Mouse (Mus musculus): Measurements from ENCODE around the gene Pmpca. TPM values are rescaled to one million over a fixed set of nuclear protein-coding genes. Genes with fewer than 3 reads are reported as not detected.

Pmpca gene
- polyA plus RNA-seq, 1 experiment from 2014 or later = 81.6 TPM

DNA sequence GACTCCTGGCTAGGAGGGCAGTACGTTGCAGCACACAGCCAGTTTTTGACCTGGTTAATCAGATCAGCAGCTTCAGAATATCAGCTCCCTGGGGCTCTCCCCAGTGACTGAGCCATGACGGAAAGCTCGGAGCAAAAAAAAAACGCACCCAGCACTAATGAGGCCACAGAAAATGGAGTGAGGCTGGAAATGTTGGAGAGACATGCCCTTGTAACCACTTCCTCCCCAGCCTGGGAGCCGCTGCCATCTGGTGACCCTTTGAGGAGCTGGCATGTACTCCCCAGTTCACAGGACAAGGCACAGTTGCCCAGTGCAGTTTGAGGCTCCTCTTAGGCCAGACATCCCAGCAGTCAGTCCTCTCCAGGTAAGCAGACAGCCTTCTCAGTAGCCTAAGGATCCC lies 21.0 kb downstream of the Pmpca start:
- Histone ChIP-seq H3K36me3 (replicated peaks; ENCODE audit: control insufficient read depth, insufficient read depth) (peaks cover 68% of the 10 kb centered on the region), H3K9ac (no peak overlapping the region), H3K4me2 (replicated peaks) (no peak overlapping the region), H3K4me3 (replicated peaks; ENCODE audit: low read length) (no peak overlapping the region), H3K27me3 (ENCODE audit: control insufficient read depth, insufficient read depth, low read length) (no peaks in the 10 kb centered on the region), H3K27ac (no peak overlapping the region), H3K9me3 (ENCODE audit: control insufficient read depth, low read length) (no peaks in the 10 kb centered on the region), H3K4me1 (replicated peaks; ENCODE audit: control insufficient read depth, insufficient read depth, low read length) (peaks cover 35% of the 10 kb centered on the region)
- DNase-seq (ENCODE audit: low spot score) = no peak
- ATAC-seq (ENCODE audit: low FRiP score) = no peak
- WGBS = 67% methylated on average over 5 of the region's 5 CpGs

DNA sequence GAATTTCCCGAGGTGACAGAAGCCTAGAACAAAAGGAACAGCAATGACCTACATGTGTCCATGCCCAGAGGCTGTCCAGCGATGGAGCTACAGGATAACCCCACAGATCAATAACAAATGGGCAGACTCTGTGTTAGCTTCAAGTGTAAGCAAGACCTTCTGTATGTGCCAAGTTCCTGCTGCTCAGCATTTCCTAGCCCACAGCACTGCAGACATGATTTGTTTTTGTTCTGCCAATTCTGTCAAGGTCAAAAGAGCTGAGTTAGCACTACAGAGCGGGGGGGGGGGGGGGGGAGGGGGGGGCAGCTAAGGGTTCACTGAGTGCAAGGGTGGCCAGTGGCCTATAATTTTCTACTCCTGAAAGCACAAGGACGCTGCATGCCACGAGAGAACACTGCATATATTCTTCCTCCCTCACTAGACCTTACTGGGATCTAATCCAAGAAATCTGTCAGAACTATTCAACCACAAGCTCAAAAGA lies 21.8 kb downstream of the Pmpca start:
- Histone ChIP-seq H3K4me3 (replicated peaks; ENCODE audit: low read length) (no peak overlapping the region), H3K9ac (no peak overlapping the region), H3K36me3 (replicated peaks; ENCODE audit: control insufficient read depth, insufficient read depth) (peaks cover 77% of the 10 kb centered on the region), H3K27ac (no peak overlapping the region), H3K4me2 (replicated peaks) (no peak overlapping the region), H3K4me1 (replicated peaks; ENCODE audit: control insufficient read depth, insufficient read depth, low read length) (peaks cover 27% of the 10 kb centered on the region), H3K27me3 (ENCODE audit: control insufficient read depth, insufficient read depth, low read length) (no peaks in the 10 kb centered on the region), H3K9me3 (ENCODE audit: control insufficient read depth, low read length) (no peaks in the 10 kb centered on the region)
- DNase-seq (ENCODE audit: low spot score) (no peak), ATAC-seq (ENCODE audit: low FRiP score) (no peak)
- WGBS = 65% methylated on average over 4 of the region's 5 CpGs

DNA sequence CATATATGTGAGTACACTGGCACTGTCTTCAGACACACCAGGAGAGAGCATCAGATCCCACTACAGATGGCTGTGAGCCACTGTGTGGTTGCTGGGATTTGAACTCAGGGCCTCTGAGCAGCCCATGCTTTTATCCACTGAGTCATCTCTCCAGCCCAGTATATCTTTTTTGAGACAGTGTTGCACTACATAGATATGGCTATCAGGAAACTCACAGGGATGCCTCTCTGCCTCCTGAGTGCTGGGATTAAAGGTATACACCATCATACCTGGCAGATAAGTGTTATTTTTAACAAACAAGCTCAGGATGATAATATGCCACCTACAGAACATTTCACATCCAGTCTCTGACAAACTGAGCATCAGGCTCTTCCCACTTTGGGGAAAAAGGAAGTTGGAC lies 27.9 kb downstream of the Pmpca start:
- ATAC-seq (ENCODE audit: low FRiP score) = no peak
- Histone ChIP-seq H3K4me3 (replicated peaks; ENCODE audit: low read length) (no peak overlapping the region), H3K27me3 (ENCODE audit: control insufficient read depth, insufficient read depth, low read length) (no peaks in the 10 kb centered on the region), H3K36me3 (replicated peaks; ENCODE audit: control insufficient read depth, insufficient read depth) (peaks cover 99% of the 10 kb centered on the region), H3K9me3 (ENCODE audit: control insufficient read depth, low read length) (no peaks in the 10 kb centered on the region), H3K4me1 (replicated peaks; ENCODE audit: control insufficient read depth, insufficient read depth, low read length) (no peaks in the 10 kb centered on the region), H3K9ac (no peak overlapping the region), H3K4me2 (replicated peaks) (no peak overlapping the region), H3K27ac (no peak overlapping the region)
- no peak for DNase-seq (ENCODE audit: low spot score)

DNA sequence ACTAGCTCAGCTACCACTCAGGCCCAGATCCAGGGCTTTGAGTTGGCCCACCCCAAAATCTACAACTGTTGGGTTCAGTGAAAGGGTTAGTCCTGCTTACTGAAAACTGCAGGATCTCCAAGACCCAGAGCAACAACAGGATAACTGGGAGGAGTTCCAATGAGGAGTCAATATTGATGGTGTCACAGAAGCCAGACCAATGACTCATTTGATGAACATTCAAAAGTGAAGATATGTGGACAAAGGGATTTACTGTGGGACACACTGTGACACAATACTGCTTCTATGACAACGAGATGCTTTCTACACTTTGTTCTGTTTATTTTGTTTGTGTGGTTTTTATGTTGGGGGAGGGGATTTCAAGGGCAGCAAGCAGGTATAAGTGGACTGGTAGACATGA lies 29.0 kb downstream of the Pmpca start:
- Histone ChIP-seq H3K9me3 (ENCODE audit: control insufficient read depth, low read length) (no peaks in the 10 kb centered on the region), H3K9ac (no peak overlapping the region), H3K4me1 (replicated peaks; ENCODE audit: control insufficient read depth, insufficient read depth, low read length) (no peaks in the 10 kb centered on the region), H3K27me3 (ENCODE audit: control insufficient read depth, insufficient read depth, low read length) (no peaks in the 10 kb centered on the region), H3K36me3 (replicated peaks; ENCODE audit: control insufficient read depth, insufficient read depth) (peaks cover 99% of the 10 kb centered on the region), H3K27ac (no peak overlapping the region), H3K4me2 (replicated peaks) (no peak overlapping the region), H3K4me3 (replicated peaks; ENCODE audit: low read length) (no peak overlapping the region)
- 94% methylated on average over 1 of the region's 1 CpGs for WGBS
- no peak for DNase-seq (ENCODE audit: low spot score)
- no peak for ATAC-seq (ENCODE audit: low FRiP score)

DNA sequence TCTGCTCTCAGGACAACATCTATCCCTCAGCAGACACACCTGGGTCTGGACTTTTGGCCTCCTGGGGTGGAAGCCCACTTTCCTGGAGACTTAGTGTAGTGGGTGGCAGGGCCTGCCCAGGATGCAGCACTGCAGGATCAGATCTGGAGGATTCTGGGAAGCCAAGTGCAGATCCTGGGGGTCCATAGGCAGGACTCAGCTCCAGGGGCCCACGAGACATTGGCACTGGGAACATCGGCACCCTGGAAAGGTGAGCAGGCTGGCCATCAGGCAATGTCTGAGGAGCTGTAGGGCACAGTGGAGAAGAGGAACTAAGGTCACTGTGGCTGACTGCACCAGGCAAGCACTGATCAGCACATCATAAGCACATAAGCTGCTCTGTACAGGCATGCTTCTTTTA lies 32.8 kb downstream of the Pmpca start:
- 97% methylated on average over 2 of the region's 2 CpGs for WGBS
- no peak overlapping the region for H3K4me3 ChIP-seq (replicated peaks; ENCODE audit: low read length)
- DNase-seq (ENCODE audit: low spot score) (no peak), ATAC-seq (ENCODE audit: low FRiP score) (no peak)
- no peak overlapping the region for H3K27ac ChIP-seq
- no peaks in the 10 kb centered on the region for H3K9me3 ChIP-seq (ENCODE audit: control insufficient read depth, low read length)
- H3K36me3 ChIP-seq (replicated peaks; ENCODE audit: control insufficient read depth, insufficient read depth) = peaks cover 99% of the 10 kb centered on the region
- no peak overlapping the region for H3K4me2 ChIP-seq (replicated peaks)
- H3K27me3 ChIP-seq (ENCODE audit: control insufficient read depth, insufficient read depth, low read length) = no peaks in the 10 kb centered on the region
- no peak overlapping the region for H3K9ac ChIP-seq
- no peaks in the 10 kb centered on the region for H3K4me1 ChIP-seq (replicated peaks; ENCODE audit: control insufficient read depth, insufficient read depth, low read length)

DNA sequence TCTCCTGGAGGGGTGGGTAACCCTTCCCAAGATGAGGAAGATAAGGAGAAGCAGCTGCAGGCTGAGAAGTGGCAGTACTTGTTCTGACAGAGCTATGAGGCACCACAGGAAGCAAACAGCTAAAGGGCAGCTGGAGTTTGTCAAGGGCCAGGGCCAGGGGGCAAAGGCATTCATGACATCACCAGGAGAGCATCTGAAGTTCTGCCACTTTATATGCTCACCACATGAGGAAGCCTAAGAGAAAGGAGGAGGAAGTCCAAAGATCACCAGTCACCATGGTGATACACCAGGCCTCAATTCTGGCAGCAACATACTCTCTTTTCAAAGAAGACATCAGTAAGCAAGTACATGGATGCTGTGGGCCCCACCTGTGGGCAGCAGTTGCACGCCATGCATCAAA lies 33.9 kb downstream of the Pmpca start:
- no peak for DNase-seq (ENCODE audit: low spot score)
- ATAC-seq (ENCODE audit: low FRiP score) = no peak
- H3K36me3 ChIP-seq (replicated peaks; ENCODE audit: control insufficient read depth, insufficient read depth) = peaks cover 98% of the 10 kb centered on the region

DNA sequence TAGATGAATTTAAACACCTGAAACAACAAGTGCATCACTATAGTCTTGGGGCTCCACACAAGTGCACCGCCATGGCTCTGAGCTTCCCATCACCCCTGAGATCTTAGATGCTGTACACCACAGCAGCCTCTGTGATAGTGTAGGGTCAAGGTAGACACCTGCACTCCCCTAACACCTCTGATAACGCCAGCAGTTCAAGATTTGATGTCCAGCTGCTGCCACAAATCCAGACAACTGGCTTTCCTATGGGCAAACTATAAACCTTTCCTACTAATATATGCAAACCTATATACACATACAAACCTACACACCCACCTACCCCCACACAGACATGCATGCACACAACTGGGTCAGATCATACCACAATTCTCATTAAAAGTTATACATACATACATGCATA lies 35.4 kb downstream of the Pmpca start:
- Histone ChIP-seq H3K27me3 (ENCODE audit: control insufficient read depth, insufficient read depth, low read length) (no peaks in the 10 kb centered on the region), H3K9me3 (ENCODE audit: control insufficient read depth, low read length) (no peaks in the 10 kb centered on the region), H3K4me3 (replicated peaks; ENCODE audit: low read length) (no peak overlapping the region), H3K9ac (no peak overlapping the region), H3K4me2 (replicated peaks) (no peak overlapping the region), H3K36me3 (replicated peaks; ENCODE audit: control insufficient read depth, insufficient read depth) (peaks cover 98% of the 10 kb centered on the region), H3K27ac (no peak overlapping the region), H3K4me1 (replicated peaks; ENCODE audit: control insufficient read depth, insufficient read depth, low read length) (no peaks in the 10 kb centered on the region)
- WGBS = 95% methylated on average over 2 of the region's 2 CpGs
- DNase-seq (ENCODE audit: low spot score) = no peak
- no peak for ATAC-seq (ENCODE audit: low FRiP score)

More for the DNA sequence above, 33.9 kb downstream of the Pmpca start:
- H3K27ac ChIP-seq = no peak overlapping the region
- WGBS = 100% methylated on average over 1 of the region's 1 CpGs
- no peak overlapping the region for H3K9ac ChIP-seq
- no peaks in the 10 kb centered on the region for H3K27me3 ChIP-seq (ENCODE audit: control insufficient read depth, insufficient read depth, low read length)
- no peaks in the 10 kb centered on the region for H3K4me1 ChIP-seq (replicated peaks; ENCODE audit: control insufficient read depth, insufficient read depth, low read length)
- no peak overlapping the region for H3K4me2 ChIP-seq (replicated peaks)
- H3K4me3 ChIP-seq (replicated peaks; ENCODE audit: low read length) = no peak overlapping the region
- H3K9me3 ChIP-seq (ENCODE audit: control insufficient read depth, low read length) = no peaks in the 10 kb centered on the region

DNA sequence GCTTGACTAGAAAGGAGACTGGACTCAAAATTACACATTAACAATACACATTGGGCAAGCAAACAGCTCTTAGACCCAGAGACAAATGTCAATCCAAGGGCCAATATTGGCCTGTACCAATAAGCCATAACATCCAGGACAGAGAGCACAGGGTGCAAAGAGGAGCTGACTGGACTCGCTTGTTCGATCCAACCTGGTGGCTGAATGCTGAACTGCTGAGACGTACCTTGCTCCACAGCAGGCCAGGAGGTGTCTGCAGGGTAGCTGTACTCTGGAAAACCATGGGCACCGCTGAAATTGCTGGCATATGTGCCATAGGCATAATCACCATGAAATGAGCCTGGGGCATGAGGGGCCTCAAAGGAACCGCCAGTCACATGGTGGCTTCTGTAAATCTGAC lies 40.7 kb downstream of the Pmpca start:
- Histone ChIP-seq H3K27me3 (ENCODE audit: control insufficient read depth, insufficient read depth, low read length) (no peaks in the 10 kb centered on the region), H3K36me3 (replicated peaks; ENCODE audit: control insufficient read depth, insufficient read depth) (peaks cover 96% of the 10 kb centered on the region), H3K4me3 (replicated peaks; ENCODE audit: low read length) (no peak overlapping the region), H3K4me1 (replicated peaks; ENCODE audit: control insufficient read depth, insufficient read depth, low read length) (no peaks in the 10 kb centered on the region), H3K9me3 (ENCODE audit: control insufficient read depth, low read length) (no peaks in the 10 kb centered on the region), H3K4me2 (replicated peaks) (no peak overlapping the region), H3K27ac (no peak overlapping the region), H3K9ac (no peak overlapping the region)
- ATAC-seq (ENCODE audit: low FRiP score) (no peak), DNase-seq (ENCODE audit: low spot score) (no peak)
- WGBS = 77% methylated on average over 5 of the region's 5 CpGs

DNA sequence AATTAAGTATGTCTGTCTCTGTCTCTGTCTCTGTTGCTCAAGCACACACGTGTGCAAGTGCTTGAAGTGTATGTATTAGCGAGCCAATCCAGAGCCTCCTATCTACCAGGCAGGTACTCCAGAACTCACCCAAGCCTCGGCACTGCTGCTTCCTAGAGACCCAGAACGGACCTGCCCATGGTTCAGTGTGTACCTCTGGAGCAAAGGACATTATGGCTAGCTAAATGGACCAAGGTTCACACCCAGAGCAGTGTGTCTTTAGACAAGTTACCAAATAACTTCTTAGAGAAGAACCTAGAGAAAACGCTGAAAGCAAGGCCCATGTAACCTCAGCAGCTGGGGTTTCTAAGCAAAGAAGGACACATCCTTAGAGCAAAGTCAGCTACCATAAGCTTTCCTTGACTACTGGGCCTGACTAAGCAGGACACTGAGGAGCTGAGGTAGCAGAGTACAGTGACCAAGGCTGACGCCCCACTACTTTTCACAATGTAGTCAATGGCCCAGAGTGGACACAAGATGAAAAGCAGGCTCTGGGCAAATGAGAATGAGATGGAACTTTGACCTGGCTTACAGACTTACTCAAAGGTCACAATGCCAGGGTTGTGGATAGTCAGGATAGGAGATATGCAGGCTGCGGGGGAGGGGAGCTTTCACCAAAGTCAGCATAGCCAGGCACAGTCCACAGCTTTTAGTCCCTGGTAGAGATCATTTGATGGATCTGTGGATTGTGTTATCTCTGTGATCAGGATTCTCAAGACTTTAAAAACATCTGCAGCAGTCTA lies 45.8 kb downstream of the Pmpca start:
- Histone ChIP-seq H3K9me3 (ENCODE audit: control insufficient read depth, low read length) (no peaks in the 10 kb centered on the region), H3K4me1 (replicated peaks; ENCODE audit: control insufficient read depth, insufficient read depth, low read length) (no peaks in the 10 kb centered on the region), H3K36me3 (replicated peaks; ENCODE audit: control insufficient read depth, insufficient read depth) (peaks cover 95% of the 10 kb centered on the region), H3K27me3 (ENCODE audit: control insufficient read depth, insufficient read depth, low read length) (no peaks in the 10 kb centered on the region), H3K27ac (no peak overlapping the region), H3K4me3 (replicated peaks; ENCODE audit: low read length) (no peak overlapping the region), H3K4me2 (replicated peaks) (no peak overlapping the region), H3K9ac (no peak overlapping the region)
- 91% methylated on average over 7 of the region's 7 CpGs for WGBS
- ATAC-seq (ENCODE audit: low FRiP score) (no peak), DNase-seq (ENCODE audit: low spot score) (no peak)

DNA sequence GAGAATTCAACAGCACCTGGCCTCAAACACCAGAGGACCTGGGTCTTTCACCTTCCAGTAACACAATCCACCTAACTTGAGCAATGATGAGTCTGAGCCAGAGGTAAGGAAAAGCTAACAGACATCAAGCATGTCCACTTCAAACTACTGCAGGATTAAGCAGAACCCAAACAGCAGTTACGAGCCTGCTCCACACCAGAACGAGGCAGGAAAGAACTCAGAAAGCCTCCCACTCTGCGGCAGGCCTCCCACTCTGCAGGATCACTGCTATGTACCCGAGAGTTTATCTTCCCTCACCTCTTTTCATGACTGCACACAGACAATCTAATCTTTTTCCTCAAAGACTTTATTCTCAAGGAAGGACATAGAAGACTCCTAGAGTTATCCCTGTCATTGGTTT lies 48.1 kb downstream of the Pmpca start:
- Histone ChIP-seq H3K9me3 (ENCODE audit: control insufficient read depth, low read length) (no peaks in the 10 kb centered on the region), H3K36me3 (replicated peaks; ENCODE audit: control insufficient read depth, insufficient read depth) (peaks cover 95% of the 10 kb centered on the region)

More for the DNA sequence above, 48.1 kb downstream of the Pmpca start:
- no peak overlapping the region for H3K4me3 ChIP-seq (replicated peaks; ENCODE audit: low read length)
- WGBS = 85% methylated on average over 4 of the region's 4 CpGs
- no peak overlapping the region for H3K4me2 ChIP-seq (replicated peaks)
- H3K9ac ChIP-seq = peak overlapping the region; percentile 37; the same call in 1 of the 2 replicates
- no peaks in the 10 kb centered on the region for H3K27me3 ChIP-seq (ENCODE audit: control insufficient read depth, insufficient read depth, low read length)
- no peaks in the 10 kb centered on the region for H3K4me1 ChIP-seq (replicated peaks; ENCODE audit: control insufficient read depth, insufficient read depth, low read length)
- H3K27ac ChIP-seq = no peak overlapping the region
- no peak for DNase-seq (ENCODE audit: low spot score)
- ATAC-seq (ENCODE audit: low FRiP score) = no peak

Data from hindbrain, embryonic 14.5 days (tissue).